Mouse (Mus musculus) embryo, embryonic 10.5 days (tissue): ENCODE measurements around the gene Olfr874.
A peak's percentile ranks its signal among the peaks of the same experiment; 100 is the strongest.

Source experiments
- DNase-seq: peaks from one replicate; pipeline ENCODE4 v3.0.0-alpha.2; 2015; ENCODE audit warnings: low spot score

Gene Olfr874

GRCm38 (mm10) chr9:37744806-37745205, at the start of gene Olfr874:
Gene Olfr874, plus strand, starts transcription at chr9:37745106.
- DNase-seq = no peak

GRCm38 (mm10) chr9:37716150-37716549, 28.8 kb upstream of the Olfr874 start, which contains the start of gene Olfr160:
Gene Olfr160, minus strand, starts transcription at chr9:37716250.
- DNase-seq = no peak

DNA sequence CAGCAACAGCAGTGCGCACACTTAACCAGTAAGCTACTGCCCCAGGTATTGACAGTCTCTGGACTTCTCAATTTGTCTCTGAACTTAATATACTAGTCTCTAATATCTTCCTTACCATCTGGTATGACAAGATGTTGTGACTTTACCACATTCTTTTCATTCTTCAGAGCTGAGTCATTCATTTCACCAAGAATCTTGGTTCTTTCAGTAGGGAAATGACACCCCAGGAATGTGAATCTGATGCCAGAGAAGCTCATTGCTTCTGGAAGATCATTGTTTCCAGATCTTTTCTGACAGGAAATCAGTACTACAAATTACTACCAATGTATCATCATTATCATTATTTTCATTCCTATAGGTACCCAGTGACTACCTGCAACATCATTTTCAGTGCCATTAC, 10.6 kb upstream of the Olfr874 start:
- DNase-seq = no peak

DNA sequence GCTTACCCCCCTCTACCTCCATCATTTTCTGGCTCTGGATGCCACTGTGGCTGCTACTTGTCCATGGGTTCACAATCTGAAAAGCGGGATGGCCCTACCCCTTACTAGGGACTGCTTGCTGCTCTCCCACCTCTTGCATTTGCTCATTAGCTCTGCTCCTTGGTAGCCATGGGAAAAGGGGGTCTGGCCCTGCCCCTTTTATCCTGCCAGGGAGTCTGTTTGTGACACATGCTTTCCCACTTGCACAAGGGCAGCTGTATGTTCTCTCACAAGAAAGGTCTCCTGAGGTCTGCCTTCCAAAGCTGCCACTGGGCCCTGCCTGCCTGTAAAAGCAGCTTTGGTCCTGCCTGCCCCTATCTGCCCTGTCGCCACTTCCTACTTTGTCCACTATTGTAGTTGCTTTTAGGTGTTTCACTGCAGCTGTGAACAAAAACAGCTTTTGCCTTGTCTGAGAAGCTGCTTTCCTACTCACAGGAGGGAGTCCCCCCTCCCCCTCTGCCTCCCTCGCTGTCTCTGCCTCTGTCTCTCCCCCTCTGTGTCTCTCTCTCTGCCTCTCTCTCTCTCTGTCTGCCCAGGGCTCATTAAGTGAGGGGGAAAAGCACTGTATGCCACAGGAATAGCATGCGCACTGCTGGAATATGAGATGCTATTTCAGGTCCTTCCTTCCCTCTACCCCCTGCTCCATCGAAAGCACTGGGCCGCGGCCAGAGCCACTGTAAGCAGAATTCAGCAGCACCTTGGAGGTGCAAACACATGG, 5.6 kb downstream of the Olfr874 start:
- DNase-seq = peak; percentile 30

DNA sequence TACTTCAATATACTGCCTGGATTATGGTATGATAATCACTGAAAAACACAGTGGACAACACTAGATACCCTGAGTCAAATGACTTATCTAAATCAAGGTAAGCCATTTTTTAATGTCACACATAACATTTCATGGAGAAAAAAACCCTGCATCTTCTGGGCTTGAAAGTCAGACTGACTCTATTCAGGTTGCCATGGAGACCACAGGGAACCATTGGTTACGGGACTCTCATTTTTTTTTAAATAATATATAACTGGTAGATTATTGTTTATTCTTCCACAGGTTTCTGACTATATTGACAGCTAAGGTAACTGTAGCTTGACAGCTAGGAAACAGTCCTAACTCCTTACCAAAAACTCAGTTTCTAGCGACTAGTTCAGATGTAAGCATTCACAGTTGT, 6.6 kb downstream of the Olfr874 start:
- no peak for DNase-seq

DNA sequence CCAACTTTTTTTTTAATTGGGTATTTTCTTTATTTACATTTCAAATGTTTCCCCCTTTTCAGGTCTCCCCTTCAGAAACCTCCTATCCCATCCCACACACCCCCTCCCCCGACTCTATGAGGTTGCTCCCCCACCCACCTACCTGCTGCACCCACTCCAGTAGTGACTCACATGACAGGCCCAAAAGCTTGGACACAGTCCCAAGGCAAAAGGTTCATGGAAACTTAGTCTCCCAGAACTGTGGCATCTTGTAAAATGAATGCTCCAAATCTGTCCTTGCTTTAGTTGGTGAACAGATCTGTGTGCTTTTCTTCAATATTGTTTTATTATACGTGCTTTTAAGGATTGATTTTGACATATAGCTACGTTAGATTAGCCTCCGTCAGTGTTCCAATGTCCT, 7.1 kb downstream of the Olfr874 start:
- DNase-seq = no peak

DNA sequence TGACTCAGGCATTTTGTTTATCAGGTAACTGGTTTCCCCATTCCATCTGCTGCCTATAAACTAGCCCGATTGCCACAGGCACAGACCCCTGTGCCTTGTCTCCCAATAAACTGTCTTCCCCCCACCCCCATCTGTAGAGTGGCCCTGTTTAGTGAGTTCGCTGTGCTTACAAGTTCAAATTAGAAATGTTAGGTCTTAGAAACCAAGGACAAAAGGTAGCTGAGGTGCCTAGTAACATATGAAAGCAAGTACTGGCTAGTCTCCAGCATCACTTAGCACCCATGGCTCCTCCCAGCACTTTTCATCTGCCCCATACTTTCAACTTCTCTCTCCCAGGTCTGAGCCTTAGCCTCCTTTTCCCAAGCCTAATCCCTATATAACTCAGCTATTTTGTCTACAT, 16.8 kb downstream of the Olfr874 start:
- DNase-seq = no peak

GRCm38 (mm10) chr9:37762541-37762940, 17.6 kb downstream of the Olfr874 start:
- DNase-seq = peak; percentile 21

GRCm38 (mm10) chr9:37770661-37771060, 25.8 kb downstream of the Olfr874 start:
- no peak for DNase-seq

- no peak for DNase-seq
Observed at GRCm38 (mm10) chr9:37771759-37772158, 26.9 kb downstream of the Olfr874 start, which contains the start of gene Olfr875. Gene Olfr875, plus strand, starts transcription at chr9:37771857.

DNA sequence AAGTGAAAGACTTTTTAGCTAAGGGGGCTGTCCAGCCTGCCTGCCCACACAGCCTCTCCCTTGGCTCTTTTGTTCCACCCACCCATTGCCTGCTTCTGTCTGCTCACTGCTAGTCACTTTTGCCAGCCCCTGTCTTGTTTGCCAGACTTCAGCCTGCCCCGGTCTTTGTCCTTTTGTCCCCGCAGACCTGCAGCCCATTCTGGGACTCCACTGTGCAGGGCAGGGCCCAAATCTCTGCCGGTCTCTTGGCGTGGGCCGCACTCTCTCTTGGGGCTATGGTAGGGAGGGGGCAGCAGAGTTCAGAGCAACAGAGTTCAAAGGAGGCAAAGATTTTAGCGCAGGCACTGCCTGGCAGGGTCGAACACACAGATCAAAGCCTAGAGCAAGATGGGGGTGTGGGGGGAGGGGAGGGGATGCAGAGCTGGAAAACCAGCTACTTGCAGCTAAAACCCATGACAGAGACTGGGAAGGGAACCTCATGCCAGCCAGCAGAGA, 37.9 kb downstream of the Olfr874 start:
- DNase-seq = peak; percentile 74

DNA sequence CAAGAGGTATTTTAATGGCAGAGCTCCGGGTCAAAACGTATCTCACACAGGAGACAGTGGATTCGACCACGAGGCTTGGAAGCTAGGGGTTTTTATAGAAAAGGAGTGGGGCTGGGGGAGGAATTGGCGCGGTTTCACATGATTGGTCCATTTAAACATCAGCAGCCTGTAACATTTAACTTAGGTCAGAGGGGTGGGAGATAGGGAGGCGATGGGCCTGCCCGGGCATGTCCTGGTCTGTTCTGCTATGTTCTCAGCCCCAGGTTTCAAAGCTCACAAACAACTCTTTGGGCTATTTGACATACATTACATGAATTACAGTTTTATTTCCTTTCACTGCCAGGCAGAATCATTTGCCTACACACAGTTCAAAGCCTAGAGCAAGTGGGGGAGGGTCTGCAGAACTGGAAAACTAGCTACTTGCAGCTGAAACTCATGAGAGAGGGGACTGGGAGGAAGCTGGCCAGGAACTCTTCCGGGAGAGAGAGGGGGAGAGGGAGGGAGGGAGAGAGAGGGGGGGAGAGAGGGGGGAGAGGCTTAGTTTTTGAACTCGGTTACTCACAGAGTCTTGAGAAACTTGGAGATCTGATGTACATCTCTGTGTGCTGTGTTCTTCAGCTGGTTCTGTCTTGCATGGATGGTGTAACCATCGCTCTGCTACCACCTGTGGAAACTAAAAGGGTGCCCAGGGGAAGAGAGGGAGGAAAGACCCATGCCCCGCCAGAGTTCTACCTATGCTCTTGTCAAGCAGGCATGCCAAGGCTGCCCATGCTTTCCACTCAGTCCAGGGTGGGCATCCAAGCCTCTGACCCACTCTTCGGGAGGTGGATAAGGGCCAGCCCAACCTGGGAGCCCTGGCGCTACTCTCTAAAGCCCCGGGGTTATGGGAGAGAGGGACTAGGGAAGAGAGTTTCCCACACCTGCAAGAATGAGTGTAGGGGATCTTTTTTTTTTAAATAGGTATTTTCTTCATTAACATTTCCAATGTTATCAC, 38.8 kb downstream of the Olfr874 start:
- peak; percentile 40 for DNase-seq

GRCm38 (mm10) chr9:37786411-37786810, 41.5 kb downstream of the Olfr874 start:
- DNase-seq = no peak
